Mouse (Mus musculus) retina, adult 2 months (tissue): ENCODE results near the gene Tab1.
A peak's percentile ranks its signal among the peaks of the same experiment; 100 is the strongest.

Source experiments
- DNase-seq: peaks from one replicate; pipeline ENCODE4 v3.0.0-alpha.2; 2012; ENCODE audit warnings: low read depth, low spot score

Tab1 gene

DNA sequence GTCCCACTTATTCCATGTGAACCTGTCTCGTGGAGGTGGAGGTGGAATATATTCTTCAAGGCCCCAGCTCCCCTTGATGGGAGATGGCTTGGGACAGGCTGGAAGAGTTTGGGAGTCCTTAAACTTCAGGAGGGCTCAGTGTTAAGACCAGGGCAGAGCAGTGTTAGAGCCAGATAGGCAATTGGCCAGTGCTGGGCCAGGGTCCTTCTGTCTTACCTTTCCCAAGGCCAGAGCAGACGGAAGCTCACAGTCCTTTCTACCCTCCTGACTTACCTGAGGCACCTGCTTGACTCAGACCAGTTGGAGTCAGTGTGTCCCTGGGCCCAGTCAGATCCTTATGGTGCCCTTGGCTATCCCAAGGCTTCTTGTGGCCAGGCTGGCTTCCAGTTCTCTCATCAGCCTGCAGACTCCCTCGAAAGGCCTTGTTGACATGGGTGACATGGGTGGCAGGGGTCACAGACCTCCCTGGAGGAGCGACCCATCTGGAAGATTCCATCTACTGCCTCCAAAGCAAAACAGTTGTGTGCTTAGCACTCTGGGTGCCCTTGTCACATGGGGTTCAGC lies 29.6 kb downstream of the Tab1 start:
- DNase-seq = no peak

- DNase-seq = no peak
These were observed 30.3 kb downstream of the Tab1 start for GRCm38 (mm10) chr15:80163274-80163673.

GRCm38 (mm10) chr15:80163716-80164115 lies 30.8 kb downstream of the Tab1 start:
- DNase-seq = no peak

- no peak for DNase-seq
These were observed 32.5 kb downstream of the Tab1 start for GRCm38 (mm10) chr15:80165396-80165795.

- DNase-seq = no peak
These were observed 36.6 kb downstream of the Tab1 start for GRCm38 (mm10) chr15:80169484-80169883.

DNA sequence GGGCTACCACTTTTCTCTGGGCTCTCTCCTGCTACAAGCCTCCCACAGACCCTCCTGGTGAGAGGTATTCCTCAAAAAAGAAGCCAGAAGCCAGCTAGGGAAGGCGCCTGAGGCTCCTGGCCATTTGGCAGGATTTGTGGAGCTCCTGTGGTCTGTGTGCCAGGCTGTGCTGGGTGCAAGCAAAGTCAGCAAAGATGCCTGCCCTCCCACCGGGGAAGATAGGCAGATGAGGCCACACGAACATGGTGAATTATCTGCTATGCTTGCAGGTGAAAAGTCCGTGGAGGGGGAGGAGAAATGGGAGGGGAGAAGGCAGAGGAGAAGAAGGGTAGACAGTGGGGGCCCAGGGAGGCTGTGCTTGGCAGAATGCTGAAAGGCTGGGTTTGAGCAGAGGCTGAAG lies 37.4 kb downstream of the Tab1 start:
- DNase-seq = no peak

GRCm38 (mm10) chr15:80171286-80171685 lies 38.4 kb downstream of the Tab1 start:
- DNase-seq = no peak

DNA sequence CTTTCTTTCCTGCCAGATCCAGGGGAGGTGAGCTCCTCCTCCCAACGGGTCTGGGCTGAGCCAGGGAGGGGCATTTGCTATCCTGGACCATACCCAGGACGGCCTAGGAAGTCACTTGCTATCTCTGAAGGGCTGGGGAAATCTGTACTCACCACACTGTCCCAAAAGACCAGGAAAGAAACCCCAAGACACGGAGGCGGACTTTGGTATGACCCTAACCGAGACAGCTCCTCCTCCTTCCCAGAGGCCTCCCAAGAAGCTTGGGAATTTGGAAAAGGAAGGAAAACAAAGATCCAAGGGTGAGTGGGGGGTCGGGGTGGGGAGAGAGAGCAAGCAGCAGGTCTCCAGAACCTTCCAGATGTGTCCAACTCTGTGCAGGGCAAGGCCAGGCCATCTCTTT lies 38.9 kb downstream of the Tab1 start:
- DNase-seq = no peak

DNA sequence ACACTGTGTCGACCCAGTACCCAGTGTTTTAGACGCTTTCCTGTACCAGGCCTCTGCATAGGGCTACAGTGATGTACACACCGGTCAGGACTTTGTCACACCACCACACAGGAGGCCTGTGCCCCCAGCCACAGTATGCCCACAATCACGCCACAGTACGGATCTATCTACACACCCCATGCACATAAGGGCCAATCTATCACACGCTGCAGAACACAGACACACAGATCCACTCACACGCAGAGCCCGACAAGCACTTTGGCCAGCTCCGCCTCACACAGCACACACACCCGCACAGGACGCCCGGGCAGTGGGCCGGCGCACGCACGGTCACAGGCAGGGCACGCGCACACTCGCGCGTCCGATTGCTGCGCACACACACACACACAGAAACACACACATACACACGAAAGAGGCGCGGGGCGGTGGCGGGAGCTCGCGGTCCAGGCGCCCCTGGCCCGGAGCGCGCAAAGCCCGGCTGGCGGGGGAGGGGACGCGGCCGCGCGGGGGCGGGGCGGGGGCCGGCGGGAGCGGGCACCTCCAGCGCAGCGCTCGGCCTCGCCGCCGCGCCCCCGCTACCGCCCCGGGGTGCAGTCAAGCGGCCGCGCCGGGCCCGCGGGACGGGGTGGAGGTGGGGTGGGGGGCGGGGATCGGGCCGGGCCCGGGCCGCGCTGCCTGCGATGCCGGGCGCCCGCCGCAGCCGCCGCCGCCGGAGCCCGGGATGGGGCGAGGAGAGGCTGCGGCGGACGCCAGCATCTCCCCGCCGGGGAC lies 40.3 kb downstream of the Tab1 start, which contains the start of gene Mgat3:
Gene Mgat3, plus strand, starts transcription at position 721 of the 771 bp plus-strand sequence.
- peak; percentile 18 for DNase-seq

GRCm38 (mm10) chr15:80173781-80174597 lies 41.1 kb downstream of the Tab1 start:
- no peak for DNase-seq

DNA sequence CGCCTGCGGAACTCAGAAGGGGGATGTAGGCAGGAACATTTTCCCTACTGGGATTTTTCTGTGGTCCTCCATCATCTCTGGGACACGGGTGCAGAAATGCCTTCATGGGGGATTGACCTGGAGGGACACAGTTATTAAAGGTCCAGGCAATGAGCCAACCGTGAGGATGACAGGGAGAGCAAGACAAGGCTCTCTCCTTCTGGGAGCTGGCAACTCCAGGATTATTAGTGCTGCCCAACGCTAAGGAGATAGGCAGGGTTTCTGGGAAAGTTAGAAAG lies 41.6 kb downstream of the Tab1 start:
- DNase-seq = no peak

DNA sequence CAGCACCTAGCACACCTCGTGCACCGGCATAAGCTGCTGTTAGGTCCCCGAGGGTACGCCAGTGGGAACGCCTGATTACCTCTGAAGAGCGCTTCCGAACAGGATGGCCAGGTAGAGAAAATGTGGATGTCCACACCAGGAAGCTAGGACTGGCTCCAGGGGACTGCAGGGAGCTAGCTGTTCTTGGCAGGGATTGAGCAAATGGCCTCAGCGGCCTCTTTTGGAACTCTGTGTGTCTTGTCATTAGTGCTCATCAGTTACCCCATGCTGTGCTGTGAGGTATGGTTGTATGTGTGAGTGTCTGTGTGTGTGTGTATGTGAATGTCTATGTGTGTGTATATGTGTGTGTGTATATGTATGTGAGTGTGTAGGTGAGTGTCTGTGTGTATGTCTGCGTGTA lies 42.4 kb downstream of the Tab1 start:
- DNase-seq = no peak

DNA sequence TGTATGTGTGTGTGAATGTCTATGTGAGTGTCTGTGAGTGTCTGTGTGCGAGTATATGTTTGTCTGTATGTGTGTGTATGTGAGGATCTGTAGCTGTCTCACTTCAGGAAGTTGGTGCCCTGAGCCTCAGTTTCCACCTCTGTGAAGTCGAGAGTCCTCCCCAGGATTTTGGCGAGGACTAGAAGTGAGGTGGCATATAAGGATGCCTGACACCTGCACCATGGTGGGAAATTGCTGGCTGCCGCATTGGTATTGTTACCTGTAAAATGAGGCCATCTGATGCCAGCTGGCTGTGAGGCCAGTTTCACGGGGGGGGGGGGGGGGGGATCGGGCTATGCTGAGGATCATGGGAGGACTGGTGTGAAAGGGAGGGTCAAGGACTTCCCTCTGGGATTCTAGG lies 42.8 kb downstream of the Tab1 start:
- DNase-seq = no peak

DNA sequence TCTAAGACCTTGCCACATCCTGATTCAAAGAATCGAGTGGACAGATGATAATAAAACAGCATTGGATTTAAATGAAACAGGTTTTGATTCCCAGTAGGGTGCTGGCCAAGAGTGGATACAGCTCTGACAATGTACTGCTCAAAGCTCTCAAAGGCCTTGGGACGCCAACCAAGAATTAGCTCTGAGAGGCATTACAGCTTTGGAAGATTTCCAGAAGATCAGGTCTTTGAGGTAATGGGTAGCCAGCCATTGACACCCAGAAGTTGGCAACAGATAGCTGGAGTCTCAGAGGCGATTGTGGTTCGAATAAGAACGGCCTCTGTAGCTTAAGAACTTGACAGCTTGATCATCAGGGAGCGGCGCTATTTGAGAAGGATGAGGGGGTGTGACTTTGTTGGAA lies 48.6 kb downstream of the Tab1 start:
- no peak for DNase-seq

GRCm38 (mm10) chr15:80182072-80182700 lies 49.3 kb downstream of the Tab1 start:
- no peak for DNase-seq

DNA sequence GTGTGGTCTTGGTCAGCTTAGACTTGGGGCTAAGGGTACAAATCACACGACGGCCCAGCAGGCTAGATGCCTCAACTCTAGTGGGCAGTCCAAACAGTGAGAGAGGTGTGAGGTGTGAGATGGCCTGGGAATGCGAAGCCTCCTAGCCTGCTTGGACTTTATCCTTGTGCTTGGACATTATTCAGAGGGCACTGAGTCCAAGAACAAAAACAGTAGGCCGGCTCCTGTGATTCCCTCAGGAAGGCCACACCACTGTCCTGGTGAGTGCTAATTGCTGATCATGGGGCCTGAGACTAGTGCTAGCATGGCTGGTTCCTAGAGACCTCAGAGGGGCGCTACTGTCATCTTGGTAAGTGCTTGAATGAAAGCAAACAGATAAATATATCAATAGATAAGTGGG lies 56.0 kb downstream of the Tab1 start:
- no peak for DNase-seq

DNA sequence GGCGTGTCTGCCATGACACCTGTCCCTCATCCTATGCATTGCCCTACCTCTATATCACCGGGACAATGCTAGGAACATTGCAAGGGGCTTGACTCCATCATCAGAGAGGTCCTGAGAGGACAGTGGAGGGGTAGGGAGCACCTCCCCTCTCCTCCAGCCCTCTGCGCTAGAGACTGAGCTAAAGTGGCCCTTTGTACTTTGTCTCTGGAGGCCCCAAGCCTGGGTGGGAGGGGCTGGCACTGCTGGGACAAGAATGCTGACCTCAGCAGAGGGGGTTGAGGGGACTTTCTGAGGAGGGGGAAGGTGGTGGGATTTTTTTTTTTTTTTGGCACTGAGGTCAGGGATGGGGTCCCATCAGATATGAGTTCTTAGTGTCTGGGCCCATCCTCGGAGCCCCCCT lies 57.1 kb downstream of the Tab1 start:
- no peak for DNase-seq

DNA sequence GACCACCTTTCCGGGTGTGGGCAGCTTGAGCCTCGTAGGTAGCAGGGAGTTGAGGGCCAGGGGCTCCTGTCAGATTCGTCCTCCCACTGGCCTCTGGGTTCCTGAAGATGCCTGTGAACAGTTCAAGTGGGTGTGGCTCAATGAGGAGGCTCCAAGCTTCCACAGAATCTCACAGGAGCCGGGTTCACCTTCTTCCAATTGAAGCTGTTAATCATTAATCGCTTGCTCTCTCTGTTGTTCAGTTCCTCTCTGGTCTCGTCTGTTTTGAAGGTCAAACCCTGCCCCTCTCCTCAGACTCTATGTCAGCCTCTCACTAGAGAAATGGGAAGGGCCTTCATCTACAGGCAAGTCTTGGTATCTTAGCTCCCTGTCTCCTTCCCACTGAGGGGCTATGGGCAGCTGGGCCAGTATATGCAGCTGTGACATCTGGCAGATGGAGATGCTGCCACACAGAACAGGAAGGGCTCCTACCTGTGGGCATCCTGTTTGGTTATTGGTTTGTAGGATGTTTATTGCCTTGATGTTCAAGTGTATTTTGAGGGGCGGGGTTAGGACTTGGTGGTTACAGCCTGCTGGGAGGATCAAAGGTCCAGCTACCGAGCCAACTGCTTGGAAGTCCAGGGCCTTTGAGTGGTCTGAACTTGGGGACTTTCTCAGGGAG lies 58.8 kb downstream of the Tab1 start:
- no peak for DNase-seq

GRCm38 (mm10) chr15:80192246-80192585 lies 59.3 kb downstream of the Tab1 start:
- DNase-seq = no peak

GRCm38 (mm10) chr15:80192847-80193246 lies 59.9 kb downstream of the Tab1 start:
- no peak for DNase-seq

DNA sequence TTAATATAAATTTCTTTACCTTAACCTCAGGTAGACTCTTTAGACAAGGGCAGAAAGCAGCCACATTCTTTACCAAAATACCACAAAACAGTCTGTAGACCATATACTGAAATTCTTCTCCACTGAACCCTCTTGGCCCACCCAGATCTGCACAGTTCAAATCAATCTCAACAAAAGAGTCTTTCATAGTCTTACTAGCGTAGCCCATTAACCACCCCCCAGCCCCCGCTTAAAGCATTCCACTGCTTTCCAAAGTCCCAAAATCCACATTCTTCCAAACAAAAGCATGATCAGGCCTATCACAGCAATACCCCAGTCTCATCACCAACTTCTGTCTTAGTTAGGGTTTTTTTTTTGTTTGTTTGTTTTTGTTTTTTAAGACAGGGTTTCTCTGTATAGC lies 66.6 kb downstream of the Tab1 start:
- no peak for DNase-seq
